Mouse (Mus musculus) intestine, embryonic 15.5 days (tissue): ENCODE measurements around the gene Tm4sf5. TPM values are rescaled to one million over a fixed set of nuclear protein-coding genes. Genes with fewer than 3 reads are reported as not detected.
"Not testable (repeated sequence)": the region's sequence is repeated elsewhere in the genome, so short reads cannot be mapped to it uniquely, and the experiment has no call there.

ENCODE experiments used
- ATAC-seq: fragments of 200-750 bp; cut with Nextera tagmentation; 2 replicates; pipeline ENCODE4 v1.8.0; 2017; ENCODE audit warnings: moderate TSS enrichment, moderate library complexity
- H3K27ac ChIP-seq: fragments of 300-500 bp; sonication (generic); 2 replicates; pipeline ENCODE4 v1.5.1; 2015; ENCODE audit warnings: mild to moderate bottlenecking, inconsistent platforms
- H3K27me3 ChIP-seq: fragments of 300-500 bp; sonication (generic); replicated peaks from 2 replicates; pipeline ENCODE4 v1.6.1; 2015; ENCODE audit warnings: inconsistent platforms
- H3K36me3 ChIP-seq: fragments of 300-500 bp; sonication (generic); 2 replicates; pipeline ENCODE4 v1.6.1; 2015; ENCODE audit warnings: inconsistent platforms
- H3K4me1 ChIP-seq: fragments of 300-500 bp; sonication (generic); replicated peaks from 2 replicates; pipeline ENCODE4 v1.6.1; 2015; ENCODE audit warnings: inconsistent platforms
- H3K4me2 ChIP-seq: fragments of 300-500 bp; sonication (generic); replicated peaks from 2 replicates; pipeline ENCODE4 v1.6.1; 2015; ENCODE audit warnings: mild to moderate bottlenecking, inconsistent platforms
- H3K4me3 ChIP-seq: fragments of 300-500 bp; sonication (generic); replicated peaks from 2 replicates; pipeline ENCODE4 v1.5.1; 2015; ENCODE audit warnings: inconsistent platforms
- H3K9ac ChIP-seq: fragments of 300-500 bp; sonication (generic); 2 replicates; pipeline ENCODE4 v1.6.1; 2015; ENCODE audit warnings: inconsistent platforms
- H3K9me3 ChIP-seq: fragments of 300-500 bp; sonication (generic); 2 replicates; pipeline ENCODE4 v1.6.1; 2016; ENCODE audit warnings: inconsistent platforms
- WGBS: fragments of 180-500 bp; shearing (Covaris S2); methylation state at CpG from one replicate; pipeline ENCODE4 v1.1.7; 2015; 5-methylcytosine and 5-hydroxymethylcytosine counted together
- polyA plus RNA-seq: library from polyadenylated mRNA; unstranded; fragments of >200 nt; fragmentation: Nextera tagmentation; extraction: Ambion mirVana; gene quantifications from 2 replicates; pipeline ENCODE4 v1.2.1, GENCODE M21; 2015

Tm4sf5 gene
- polyA plus RNA-seq = 179 and 192 TPM in 2 replicates

GRCm38 (mm10) chr11:70504970-70505369 lies at the start of gene Tm4sf5:
Gene Tm4sf5 (plus strand): TSS chr11:70505244.
- Histone ChIP-seq H3K4me2 (peak within 1 kb of the TSS; percentile 50), H3K4me1 (peaks cover 5% of the 10 kb centered on the region; the same call in 1 of the 2 replicates), H3K9ac (peak within 1 kb of the TSS; percentile 51), H3K36me3 (no peaks in the 10 kb centered on the region), H3K27ac (peak within 1 kb of the TSS; percentile 85), H3K9me3 (no peaks in the 10 kb centered on the region), H3K4me3 (peak within 1 kb of the TSS; percentile 40), H3K27me3 (no peaks in the 10 kb centered on the region)
- ATAC-seq = peak; percentile 90
- WGBS = 49% methylated on average over 9 of the region's 9 CpGs

- peak within 1 kb of the TSS; percentile 52 for H3K4me3 ChIP-seq
- no peak within 1 kb of the TSS for H3K27ac ChIP-seq
- peak within 1 kb of the TSS; percentile 95 for H3K4me2 ChIP-seq
- H3K4me1 ChIP-seq = peaks cover 14% of the 10 kb centered on the region
- H3K36me3 ChIP-seq = no peaks in the 10 kb centered on the region
- ATAC-seq = peak; percentile 15; the same call in 1 of the 2 replicates
- H3K9ac ChIP-seq = peak within 1 kb of the TSS; percentile 56
- 13% methylated on average over 31 of the region's 32 CpGs for WGBS
- H3K27me3 ChIP-seq = peaks cover 8% of the 10 kb centered on the region; the same call in 1 of the 2 replicates
- no peaks in the 10 kb centered on the region for H3K9me3 ChIP-seq
These were observed 46.1 kb upstream of the Tm4sf5 start, which contains the start of gene Zmynd15 for GRCm38 (mm10) chr11:70458688-70459600. Gene Zmynd15 (plus strand): TSS chr11:70459433.

- peaks cover 14% of the 10 kb centered on the region for H3K4me1 ChIP-seq
- peak within 1 kb of the TSS; percentile 52 for H3K4me3 ChIP-seq
- no peak within 1 kb of the TSS for H3K27ac ChIP-seq
- WGBS = 3% methylated on average over 30 of the region's 30 CpGs
- H3K9ac ChIP-seq = peak within 1 kb of the TSS; percentile 56
- no peaks in the 10 kb centered on the region for H3K36me3 ChIP-seq
- H3K27me3 ChIP-seq = peaks cover 9% of the 10 kb centered on the region; the same call in 1 of the 2 replicates
- ATAC-seq = peak; percentile 84
- H3K4me2 ChIP-seq = peak within 1 kb of the TSS; percentile 95
- no peaks in the 10 kb centered on the region for H3K9me3 ChIP-seq
These were observed 45.4 kb upstream of the Tm4sf5 start, which contains the start of gene Cxcl16 for GRCm38 (mm10) chr11:70459601-70460101. Gene Cxcl16 (minus strand): TSS chr11:70459984.

- Histone ChIP-seq H3K4me3 (no peak overlapping the region), H3K4me2 (no peak overlapping the region), H3K9me3 (no peaks in the 10 kb centered on the region), H3K4me1 (peaks cover 18% of the 10 kb centered on the region), H3K27ac (no peak overlapping the region), H3K27me3 (peaks cover 9% of the 10 kb centered on the region), H3K9ac (no peak overlapping the region), H3K36me3 (no peaks in the 10 kb centered on the region)
- ATAC-seq = no peak
- WGBS = 88% methylated on average over 5 of the region's 5 CpGs
These were observed 41.1 kb upstream of the Tm4sf5 start for GRCm38 (mm10) chr11:70463970-70464369.

DNA sequence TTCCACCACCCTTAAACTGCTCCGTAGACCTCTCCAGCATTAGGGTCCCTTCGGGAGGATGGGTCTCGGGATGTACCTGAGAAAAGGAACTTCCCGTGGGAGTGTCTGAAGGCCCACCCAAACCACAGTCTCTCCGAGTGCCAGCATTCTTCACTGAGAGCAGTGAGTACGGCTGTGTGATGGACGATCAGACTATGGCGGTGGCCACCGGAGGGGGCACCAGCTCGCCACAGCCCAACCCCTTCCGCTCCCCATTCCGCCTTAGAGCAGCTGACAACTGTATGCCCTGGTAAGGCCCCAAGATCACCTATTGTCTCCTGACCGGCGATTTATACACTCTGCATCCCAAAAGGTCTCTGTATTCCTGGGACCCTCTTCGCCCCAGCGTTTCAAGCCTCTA lies 39.8 kb upstream of the Tm4sf5 start:
- Histone ChIP-seq H3K4me1 (peaks cover 10% of the 10 kb centered on the region), H3K36me3 (no peaks in the 10 kb centered on the region), H3K4me2 (peak overlapping the region; percentile 66), H3K9ac (no peak overlapping the region), H3K4me3 (peak overlapping the region; percentile 30), H3K27me3 (peaks cover 9% of the 10 kb centered on the region), H3K9me3 (no peaks in the 10 kb centered on the region), H3K27ac (no peak overlapping the region)
- no peak for ATAC-seq
- 36% methylated on average over 16 of the region's 16 CpGs for WGBS

DNA sequence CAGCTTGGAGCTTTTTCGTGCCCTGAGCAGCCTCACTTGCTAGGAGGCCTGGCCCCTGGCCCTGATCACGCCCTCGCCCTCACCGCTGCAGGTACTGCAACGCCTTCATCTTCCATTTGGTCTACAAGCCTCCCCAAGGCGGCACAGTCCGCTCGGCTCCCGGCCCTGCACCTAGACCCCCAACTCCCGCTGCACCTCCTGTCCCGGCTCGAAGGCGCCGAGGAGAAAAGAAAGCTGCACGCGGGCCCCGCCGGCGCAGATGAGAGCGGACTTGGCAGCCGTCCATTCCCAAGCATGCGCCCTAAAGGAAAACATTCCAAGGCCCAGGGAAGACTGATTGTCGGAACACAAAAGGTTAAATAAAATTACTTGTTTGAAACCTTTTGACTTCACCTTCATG lies 39.2 kb upstream of the Tm4sf5 start:
- Histone ChIP-seq H3K9ac (peak overlapping the region; percentile 24; the same call in 1 of the 2 replicates), H3K4me3 (peak overlapping the region; percentile 30), H3K36me3 (no peaks in the 10 kb centered on the region), H3K4me1 (peaks cover 10% of the 10 kb centered on the region), H3K9me3 (no peaks in the 10 kb centered on the region), H3K27ac (0 out of 2 replicates have a peak overlapping the region, but pooled peaks have one; percentile 29), H3K27me3 (peaks cover 6% of the 10 kb centered on the region), H3K4me2 (peak overlapping the region; percentile 66)
- ATAC-seq = no peak
- WGBS = 10% methylated on average over 23 of the region's 23 CpGs

DNA sequence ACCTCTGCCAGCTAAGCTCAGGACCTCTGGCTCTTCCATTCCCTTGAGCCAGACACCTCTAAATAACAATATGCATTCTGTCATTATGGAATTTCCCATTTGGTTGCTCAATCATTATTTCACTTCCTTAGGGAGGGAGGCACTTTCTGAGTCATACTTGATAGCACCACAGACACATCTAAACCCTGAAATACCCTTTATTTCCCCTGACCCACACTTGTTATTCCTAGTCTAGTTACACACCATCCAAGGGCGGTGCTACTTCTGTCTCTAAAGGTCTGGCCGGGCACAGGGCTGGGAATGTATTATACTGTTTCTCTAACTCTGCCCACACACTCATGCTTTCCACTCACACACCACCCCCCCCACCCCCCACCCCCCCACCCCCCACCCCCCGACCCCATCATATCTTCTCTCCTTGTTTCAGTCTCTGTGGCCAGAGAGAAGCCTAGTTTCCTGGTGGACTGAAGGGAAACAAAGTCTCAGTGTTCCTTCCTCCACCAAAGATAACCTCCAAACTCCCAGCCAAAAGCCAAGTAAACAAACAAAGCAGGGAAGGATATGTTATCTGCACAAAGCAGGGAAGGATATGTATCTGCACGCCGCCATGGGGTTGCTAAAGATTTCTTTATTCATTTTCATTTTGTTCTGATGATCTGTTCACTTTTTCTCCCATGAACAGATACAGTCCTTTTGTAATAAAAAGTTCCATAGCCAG lies 37.0 kb upstream of the Tm4sf5 start:
- H3K9ac ChIP-seq = no peak overlapping the region
- peaks cover 10% of the 10 kb centered on the region for H3K4me1 ChIP-seq
- 69% methylated on average over 5 of the region's 5 CpGs for WGBS
- peaks cover 5% of the 10 kb centered on the region for H3K27me3 ChIP-seq
- H3K4me2 ChIP-seq = no peak overlapping the region
- H3K4me3 ChIP-seq = no peak overlapping the region
- H3K9me3 ChIP-seq = no peaks in the 10 kb centered on the region
- no peaks in the 10 kb centered on the region for H3K36me3 ChIP-seq
- ATAC-seq = no peak
- 0 out of 2 replicates have a peak overlapping the region, but pooled peaks have one; percentile 41 for H3K27ac ChIP-seq

- no peaks in the 10 kb centered on the region for H3K36me3 ChIP-seq
- H3K4me1 ChIP-seq = peaks cover 10% of the 10 kb centered on the region
- peaks cover 3% of the 10 kb centered on the region for H3K27me3 ChIP-seq
- no peak for ATAC-seq
- H3K9me3 ChIP-seq = no peaks in the 10 kb centered on the region
- WGBS = 86% methylated on average over 3 of the region's 3 CpGs
- no peak overlapping the region for H3K27ac ChIP-seq
- no peak overlapping the region for H3K4me3 ChIP-seq
- H3K9ac ChIP-seq = no peak overlapping the region
- H3K4me2 ChIP-seq = no peak overlapping the region
These were observed 35.3 kb upstream of the Tm4sf5 start for GRCm38 (mm10) chr11:70469764-70470163.

GRCm38 (mm10) chr11:70472716-70473115 lies 32.3 kb upstream of the Tm4sf5 start:
- Histone ChIP-seq H3K4me2 (no peak overlapping the region), H3K4me3 (no peak overlapping the region), H3K9ac (no peak overlapping the region), H3K27ac (no peak overlapping the region), H3K4me1 (peaks cover 4% of the 10 kb centered on the region; the same call in 1 of the 2 replicates), H3K27me3 (no peaks in the 10 kb centered on the region), H3K9me3 (no peaks in the 10 kb centered on the region), H3K36me3 (no peaks in the 10 kb centered on the region)
- ATAC-seq = no peak

DNA sequence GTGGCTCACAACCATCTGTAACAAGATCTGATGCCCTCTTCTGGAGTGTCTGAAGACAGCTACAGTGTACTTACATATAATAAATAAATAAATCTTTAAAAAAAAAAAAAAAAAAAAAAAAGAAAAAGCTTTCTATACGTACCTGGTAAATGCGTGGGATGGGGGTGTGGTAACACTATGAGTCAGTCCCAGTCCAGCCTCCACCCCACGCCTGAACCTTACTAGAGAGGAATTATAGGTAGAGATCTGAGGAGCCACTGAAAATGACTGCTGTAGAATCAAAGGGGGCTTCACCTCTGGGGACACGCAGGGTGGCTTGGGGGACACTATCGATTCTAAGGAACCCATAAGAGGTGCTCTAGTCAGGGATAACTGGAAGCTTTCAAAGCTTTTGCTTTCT lies 31.8 kb upstream of the Tm4sf5 start:
- WGBS = 86% methylated on average over 5 of the region's 5 CpGs
- H3K4me3 ChIP-seq = not testable (repeated sequence)

GRCm38 (mm10) chr11:70474872-70475534 lies 30.0 kb upstream of the Tm4sf5 start:
- H3K4me3 ChIP-seq = no peak overlapping the region
- no peaks in the 10 kb centered on the region for H3K36me3 ChIP-seq
- peak overlapping the region; percentile 36 for H3K27ac ChIP-seq
- no peak overlapping the region for H3K4me2 ChIP-seq
- WGBS = 52% methylated on average over 12 of the region's 12 CpGs
- peak; percentile 80 for ATAC-seq
- H3K9ac ChIP-seq = no peak overlapping the region
- no peaks in the 10 kb centered on the region for H3K9me3 ChIP-seq
- H3K4me1 ChIP-seq = peaks cover 4% of the 10 kb centered on the region; the same call in 1 of the 2 replicates
- no peaks in the 10 kb centered on the region for H3K27me3 ChIP-seq

More for the DNA sequence above, 31.8 kb upstream of the Tm4sf5 start:
- H3K9ac ChIP-seq, H3K36me3 ChIP-seq, H3K27ac ChIP-seq, H3K27me3 ChIP-seq, ATAC-seq, H3K9me3 ChIP-seq, H3K4me2 ChIP-seq, H3K4me1 ChIP-seq: not testable (repeated sequence)
